Mouse (Mus musculus): Measurements from ENCODE around the gene AK157302.
A peak's percentile ranks its signal among the peaks of the same experiment; 100 is the strongest.
"Not testable (repeated sequence)": the region's sequence is repeated elsewhere in the genome, so short reads cannot be mapped to it uniquely, and the experiment has no call there.

The AK157302 gene

DNA sequence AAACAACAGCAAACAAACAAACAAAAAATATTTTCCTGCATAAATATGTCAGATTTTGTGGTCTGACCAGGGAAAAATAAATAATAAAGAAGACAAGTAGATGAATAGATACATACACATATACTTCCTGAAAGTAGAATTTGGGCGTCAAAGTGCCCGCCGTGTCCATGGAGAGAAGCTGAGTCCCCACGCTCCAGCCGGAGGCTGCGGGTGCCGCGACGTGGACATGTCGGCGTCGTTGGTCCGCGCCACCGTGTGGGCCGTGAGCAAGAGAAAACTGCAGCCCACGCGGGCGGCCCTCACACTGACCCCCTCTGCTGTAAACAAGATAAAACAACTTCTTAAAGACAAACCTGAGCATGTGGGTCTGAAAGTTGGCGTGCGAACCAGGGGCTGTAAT, at the start of gene AK157302:
Gene AK157302 (plus strand): TSS at position 144 of the 400 bp plus-strand sequence.
- no peak for DNase-seq (ENCODE audit: extremely low read depth, low read depth)

DNA sequence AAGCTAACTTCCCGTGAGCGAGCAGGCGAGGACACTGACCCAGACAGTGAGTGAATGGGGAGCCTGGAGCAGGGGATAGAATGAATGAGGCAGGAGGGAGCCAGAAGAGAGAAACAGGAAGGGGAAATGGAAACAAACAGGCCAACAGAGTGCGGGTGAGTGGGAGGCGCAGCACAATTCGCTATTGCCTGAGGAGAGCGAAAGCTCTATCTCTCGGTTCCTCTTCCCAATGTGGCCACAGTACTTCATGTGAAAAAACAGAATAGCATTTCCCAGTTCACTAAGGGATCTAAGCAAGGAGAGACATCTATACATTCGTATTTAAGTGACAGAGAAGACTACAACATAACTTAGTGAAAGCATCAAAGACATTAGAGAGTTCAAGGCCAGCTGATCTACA, 48.2 kb upstream of the AK157302 start:
- no peak for DNase-seq (ENCODE audit: extremely low read depth, low read depth)

DNA sequence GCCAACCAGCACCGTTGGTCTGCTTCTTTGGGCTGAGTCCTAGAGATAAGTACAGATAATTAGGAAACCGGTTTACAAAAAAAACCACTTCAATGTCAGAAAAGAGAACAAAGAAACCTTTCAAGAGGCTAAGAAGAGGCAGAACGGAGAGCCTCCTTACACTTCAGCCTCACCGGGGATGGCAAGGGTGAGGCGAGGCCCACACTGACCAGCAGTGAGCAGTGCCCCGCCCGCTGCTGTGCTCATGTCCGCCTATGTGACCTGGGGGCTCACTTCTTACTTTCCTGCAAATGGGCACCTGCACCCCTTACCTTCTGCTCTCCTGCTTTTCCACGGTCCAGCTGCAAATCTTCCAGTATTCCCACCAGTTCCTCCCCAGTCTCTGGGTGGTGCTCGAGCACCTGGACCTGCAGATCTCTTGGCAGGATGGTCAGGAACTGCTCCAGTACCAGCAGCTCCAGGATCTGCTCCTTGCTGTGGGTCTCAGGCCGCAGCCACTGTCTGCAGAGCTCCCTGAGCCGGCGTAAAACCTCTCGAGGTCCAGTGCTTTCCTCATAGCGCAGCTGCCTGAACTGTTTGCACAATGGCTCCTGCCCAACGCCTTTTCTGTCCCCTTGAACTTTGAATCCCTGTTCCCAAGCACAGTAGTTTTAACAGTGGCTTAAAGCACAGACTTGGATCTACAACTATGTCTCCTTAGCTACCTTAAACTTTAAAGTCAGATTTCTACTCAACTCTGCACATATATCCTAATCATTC, 47.0 kb upstream of the AK157302 start:
- no peak for DNase-seq (ENCODE audit: extremely low read depth, low read depth)

DNA sequence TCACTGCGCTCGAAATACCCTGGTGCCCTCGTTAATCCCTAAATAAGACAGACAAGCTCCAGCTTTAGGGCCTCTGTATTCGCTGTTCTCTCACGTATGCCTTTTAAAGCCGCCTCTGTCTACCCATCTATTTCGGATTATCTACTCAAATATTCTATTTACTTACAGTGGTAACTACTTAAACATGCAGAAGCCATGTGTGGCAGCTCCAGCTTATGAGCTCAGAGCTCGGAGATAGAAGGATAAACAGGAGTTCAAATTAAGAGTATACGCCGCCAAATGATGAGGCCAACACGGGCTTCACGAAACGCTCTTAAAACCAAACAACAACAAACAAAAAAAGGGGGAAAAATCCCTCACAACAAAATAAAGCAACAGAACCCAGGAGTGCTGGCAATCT, 42.0 kb upstream of the AK157302 start:
- DNase-seq (ENCODE audit: extremely low read depth, low read depth) = no peak

DNA sequence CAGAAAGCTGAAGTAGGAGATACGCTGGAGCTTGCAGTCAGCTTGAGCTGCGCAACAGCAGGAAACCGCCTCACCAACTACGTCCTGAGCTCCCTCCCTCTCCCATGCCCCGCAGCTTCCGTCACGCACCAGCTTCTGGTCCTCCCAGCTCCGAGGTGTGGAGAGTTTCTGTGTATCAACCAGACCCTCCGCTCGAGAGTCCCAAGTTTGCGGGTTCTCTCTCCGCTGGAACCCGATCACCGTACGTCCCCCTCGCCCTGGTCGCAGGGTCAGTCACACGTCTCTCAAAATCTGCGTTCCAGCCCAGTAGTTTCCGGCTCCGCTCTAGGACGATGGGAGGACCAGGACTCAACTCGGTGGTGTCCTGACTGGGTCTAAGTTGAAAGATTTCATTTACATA, 41.6 kb upstream of the AK157302 start, which contains the start of gene Zscan26:
Gene Zscan26 (minus strand): TSS at position 282 of the 400 bp plus-strand sequence.
- peak; percentile 66 for DNase-seq (ENCODE audit: extremely low read depth, low read depth)

DNA sequence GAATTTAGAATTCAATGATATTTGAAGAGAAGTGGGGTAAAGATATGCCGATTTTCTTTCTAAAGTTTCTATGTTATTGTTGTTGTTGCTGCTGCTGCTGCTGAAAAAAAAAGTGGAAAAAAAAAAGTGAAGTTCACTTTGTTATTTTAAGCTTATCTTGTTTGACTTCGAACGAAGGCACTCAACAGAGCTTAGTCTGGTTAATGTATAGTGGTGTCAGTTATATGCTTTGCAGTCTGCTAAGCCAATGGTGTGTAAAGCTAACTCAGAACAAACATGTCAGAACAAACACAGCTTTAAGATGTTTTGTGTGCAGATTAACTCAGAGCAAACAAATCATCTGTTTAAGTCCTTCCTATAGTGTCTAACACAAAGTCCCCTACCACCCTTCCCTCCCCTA, 40.9 kb upstream of the AK157302 start:
- DNase-seq (ENCODE audit: extremely low read depth, low read depth) = no peak

DNA sequence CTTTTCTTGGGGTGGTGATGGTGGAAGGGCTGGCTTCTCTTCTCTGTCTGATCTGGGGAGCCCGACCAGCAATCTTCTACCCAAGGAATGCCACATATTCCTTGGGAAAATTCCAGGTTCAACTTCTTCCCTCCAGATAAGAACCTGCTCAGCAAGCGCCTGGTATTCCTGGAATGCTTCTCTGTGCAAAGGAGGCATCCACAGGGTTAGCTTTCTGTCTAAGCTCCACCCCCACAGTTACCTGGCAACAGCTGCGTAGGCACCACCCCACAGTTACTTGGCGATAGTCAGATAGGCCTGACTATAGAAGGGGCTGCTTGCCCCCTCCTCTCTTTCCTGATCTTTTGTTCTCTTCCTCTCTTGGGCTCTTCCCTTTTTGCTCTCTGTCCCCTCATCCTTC, 38.7 kb upstream of the AK157302 start:
- no peak for DNase-seq (ENCODE audit: extremely low read depth, low read depth)

DNA sequence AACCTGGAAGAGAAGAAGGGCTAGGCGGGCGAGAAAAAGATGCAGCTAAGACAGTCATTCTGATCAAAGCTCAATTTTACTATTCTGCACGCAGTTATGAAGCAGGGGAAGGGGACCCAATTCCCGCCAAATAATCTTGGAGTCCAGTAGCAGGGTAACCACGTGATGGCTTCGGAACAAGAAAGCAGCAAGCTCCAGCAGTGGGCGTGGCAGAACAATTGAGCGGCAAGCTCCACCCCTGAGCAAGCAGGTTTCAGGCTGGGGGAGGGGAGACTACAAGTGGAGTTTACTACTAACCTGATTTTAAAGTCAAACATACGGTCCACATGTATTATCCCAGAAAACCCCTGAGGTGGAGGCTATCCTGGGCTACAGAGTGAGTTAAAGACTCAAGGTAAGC, 32.5 kb upstream of the AK157302 start:
- not testable (repeated sequence) for DNase-seq (ENCODE audit: extremely low read depth, low read depth)

DNA sequence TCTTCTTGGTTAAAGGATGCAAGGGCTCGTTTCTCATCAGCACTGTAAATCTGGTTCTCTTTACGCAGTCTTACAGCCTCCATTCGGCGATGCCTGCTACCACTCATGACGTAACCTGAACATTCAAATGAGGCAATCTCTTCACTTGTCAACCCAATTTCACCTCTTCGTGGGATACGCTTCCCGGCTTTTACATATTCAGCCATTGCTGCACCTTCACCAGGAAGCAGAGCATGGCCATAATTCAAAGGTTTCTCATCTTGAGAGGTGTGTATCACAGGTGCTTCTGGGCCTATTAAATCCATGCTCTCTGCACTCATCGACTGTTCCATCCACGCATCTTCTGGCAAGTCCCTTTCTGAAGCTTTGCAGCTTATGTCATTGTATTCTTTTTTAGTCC, 27.7 kb upstream of the AK157302 start:
- DNase-seq (ENCODE audit: extremely low read depth, low read depth) = no peak

DNA sequence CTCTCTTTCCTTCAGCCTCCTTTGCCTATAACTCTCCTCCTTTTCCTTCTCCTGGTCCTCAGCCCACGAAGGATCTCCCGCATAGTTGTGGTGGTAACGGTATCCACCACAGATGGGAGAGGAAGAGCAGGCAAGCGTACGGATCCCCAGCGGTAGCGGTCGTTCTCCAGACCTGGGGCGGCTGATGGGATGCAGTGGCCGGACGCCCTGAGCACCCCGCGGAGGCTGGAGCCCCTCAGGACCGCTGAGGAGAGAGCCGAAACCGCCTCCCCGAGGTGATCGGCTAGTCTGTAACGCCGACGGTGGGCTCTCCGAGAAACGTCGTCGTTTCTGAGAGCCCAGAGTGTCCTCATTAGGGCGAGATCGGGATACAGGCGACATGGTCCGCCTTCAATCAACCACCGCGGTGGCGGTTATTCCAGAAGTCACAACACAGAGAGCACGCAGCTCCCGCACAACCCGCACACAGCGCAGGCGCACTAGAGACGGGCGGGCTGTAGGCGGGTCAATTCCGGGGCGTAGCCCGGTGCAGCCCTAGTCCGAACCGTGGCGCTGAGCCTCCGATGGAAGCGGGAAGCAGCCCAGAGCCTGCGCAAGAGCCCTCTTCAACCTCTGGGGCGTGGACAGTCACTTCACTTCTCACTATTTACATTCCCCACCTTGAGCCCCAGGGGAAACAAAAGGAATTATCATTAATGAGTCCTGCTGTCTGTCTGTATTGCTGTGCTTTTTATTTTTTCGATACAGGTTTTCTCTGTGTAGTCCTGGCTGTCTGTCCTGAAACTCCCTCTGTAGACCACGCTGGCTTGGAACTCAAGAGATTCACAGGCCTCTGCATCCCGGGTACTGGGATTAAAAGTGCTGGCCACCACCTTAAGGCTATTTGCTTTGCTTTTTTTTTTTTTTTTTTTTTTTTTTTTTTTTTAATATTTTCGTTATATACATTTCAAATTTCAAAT, 26.7 kb upstream of the AK157302 start, which contains the start of gene Nkapl:
Gene Nkapl (minus strand): TSS at position 449 of the 959 bp plus-strand sequence.
- peak; percentile 66 for DNase-seq (ENCODE audit: extremely low read depth, low read depth)

DNA sequence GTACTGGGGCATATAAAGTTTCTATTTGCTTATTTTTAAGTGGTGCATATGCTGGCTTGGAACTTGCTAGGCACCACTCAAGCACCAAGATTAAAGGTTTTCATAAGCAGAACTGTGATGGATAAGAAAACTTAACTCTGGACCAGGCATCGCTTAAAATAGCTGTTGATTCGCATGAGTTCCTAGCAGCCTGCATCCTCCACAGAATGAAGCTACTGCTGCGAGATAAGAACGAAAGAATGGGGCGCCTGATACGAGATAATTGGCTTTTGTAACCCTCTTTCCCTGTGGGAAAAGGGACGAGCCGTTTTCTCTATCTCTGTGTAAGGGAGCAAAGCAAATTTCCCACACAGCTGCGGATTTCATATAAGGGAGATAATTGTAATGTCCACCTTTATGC, 25.9 kb upstream of the AK157302 start:
- DNase-seq (ENCODE audit: extremely low read depth, low read depth) = peak; percentile 49

DNA sequence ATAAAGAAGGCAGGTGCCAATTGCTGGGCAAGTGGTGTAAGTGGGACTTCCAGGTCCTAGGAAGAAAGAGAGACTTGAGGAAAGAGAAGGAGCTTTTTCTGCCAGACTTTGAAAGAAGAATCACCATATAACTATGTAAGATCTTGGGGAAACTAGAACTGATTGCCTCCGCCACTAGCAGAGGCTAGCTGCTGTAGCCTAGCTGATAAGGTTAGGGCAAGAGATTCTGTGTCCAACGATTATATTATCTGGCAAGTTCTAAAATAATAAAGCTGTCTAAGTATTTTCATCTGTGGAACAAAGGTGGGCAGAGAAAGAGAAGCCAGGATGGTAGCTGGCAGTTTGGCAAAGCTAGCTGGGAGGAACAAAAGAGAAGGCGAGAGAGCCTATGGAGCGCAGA, 22.6 kb upstream of the AK157302 start:
- peak; percentile 30 for DNase-seq (ENCODE audit: extremely low read depth, low read depth)

DNA sequence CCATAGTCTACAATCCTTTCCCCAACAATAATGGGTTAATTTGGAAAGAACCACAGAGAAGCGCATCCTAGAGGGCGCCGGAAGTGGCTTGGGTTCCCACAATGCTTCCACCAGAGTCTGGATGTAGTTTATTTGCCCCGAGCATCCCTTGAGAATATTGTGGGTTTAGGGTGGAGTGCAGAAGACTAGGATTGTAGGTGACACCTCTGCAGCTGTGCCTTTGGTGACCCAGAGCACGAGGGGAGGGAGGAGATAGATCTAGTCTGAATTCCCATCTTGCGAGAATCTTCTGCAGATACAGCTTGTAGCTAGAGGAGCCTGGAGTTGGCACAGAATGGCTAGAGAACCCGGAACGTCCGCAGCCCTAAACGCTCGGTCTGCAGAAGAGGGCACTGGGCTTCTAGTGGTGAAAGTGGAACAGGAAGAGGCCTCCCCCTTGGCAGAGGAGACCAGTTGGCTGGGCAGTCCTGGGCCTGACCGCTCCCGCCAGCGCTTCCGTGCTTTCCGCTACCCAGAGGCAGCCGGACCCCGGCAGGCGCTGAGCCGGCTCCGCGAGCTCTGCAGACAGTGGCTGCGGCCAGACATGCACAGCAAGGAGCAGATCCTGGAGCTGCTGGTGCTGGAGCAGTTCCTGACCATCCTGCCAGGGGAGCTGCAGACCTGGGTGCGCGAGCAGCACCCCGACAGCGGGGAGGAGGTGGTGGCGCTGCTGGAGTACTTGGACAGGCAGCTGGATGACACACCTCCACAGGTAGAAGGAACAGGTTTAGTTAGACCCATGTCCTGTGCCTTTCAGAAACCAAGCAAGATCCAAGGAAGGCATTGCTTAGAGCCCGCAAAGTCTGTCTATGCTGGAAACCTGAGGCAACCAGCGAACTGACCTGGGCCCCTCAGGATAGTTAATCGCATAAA, 16.0 kb upstream of the AK157302 start, which contains the start of the genes Zkscan4 and Gm10065:
Gene Zkscan4 (plus strand): TSS at position 149 of the 912 bp plus-strand sequence.
Gene Gm10065 (minus strand): TSS at position 683 of the 912 bp plus-strand sequence.
- DNase-seq (ENCODE audit: extremely low read depth, low read depth) = not testable (repeated sequence)

DNA sequence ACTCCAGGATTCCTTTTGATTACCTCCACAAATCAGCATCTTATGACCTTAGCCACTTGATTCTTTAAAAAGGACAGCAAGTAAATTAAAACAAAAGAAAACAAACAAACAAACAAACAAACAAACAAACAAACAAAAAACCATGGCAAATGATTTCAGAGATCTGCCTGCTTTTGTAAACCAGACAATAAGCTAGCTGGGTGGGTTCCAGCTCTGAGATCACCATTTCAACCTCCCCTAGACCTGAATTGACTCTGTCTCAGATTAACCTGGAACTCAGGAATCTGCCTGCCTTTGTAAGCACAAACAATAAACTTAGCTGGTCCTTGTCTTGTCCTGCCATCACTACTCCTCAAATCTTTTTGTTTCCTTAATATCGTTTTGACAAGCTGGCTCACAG, 8.1 kb upstream of the AK157302 start:
- DNase-seq (ENCODE audit: extremely low read depth, low read depth) = no peak

DNA sequence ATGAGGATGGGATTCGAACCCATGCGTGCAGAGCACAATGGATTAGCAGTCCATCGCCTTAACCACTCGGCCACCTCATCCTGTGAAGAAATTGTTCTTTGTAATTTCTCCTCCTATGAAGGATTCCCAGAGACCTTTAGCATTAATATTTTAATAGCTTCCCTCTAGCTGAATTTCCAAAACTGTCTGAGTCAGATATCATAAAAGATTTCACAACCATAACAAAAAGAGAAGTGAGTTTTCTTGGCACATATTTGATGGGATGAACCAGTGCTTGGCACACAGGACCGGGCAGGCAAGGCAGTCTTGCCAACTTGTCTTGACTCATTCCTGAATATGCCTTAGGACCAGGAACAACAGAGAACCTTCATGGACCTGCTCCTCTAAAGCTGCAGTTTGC, 2.2 kb upstream of the AK157302 start:
- no peak for DNase-seq (ENCODE audit: extremely low read depth, low read depth)

DNA sequence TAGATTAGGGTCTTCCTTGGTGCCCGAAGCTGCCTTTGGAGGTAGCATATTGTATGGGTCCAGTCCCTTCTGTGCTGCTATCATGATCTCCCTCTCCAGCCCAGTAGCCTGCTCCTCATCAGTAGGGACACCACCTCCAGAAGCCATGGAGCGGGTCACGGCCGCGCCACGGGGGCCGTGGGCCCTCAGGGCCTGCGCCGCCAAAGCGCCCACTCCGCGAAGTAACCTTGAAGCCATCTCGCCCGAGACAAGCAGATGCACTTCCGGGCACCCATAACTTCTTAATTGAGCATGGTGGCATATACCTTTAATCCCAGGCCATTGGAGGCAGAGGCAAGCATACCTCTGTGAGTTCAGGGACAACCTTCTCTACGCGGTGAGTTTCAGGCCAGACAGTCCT, 6.2 kb downstream of the AK157302 start, which contains the start of gene Gm11273:
Gene Gm11273 (minus strand): TSS at position 237 of the 400 bp plus-strand sequence.
- DNase-seq (ENCODE audit: extremely low read depth, low read depth) = not testable (repeated sequence)

DNA sequence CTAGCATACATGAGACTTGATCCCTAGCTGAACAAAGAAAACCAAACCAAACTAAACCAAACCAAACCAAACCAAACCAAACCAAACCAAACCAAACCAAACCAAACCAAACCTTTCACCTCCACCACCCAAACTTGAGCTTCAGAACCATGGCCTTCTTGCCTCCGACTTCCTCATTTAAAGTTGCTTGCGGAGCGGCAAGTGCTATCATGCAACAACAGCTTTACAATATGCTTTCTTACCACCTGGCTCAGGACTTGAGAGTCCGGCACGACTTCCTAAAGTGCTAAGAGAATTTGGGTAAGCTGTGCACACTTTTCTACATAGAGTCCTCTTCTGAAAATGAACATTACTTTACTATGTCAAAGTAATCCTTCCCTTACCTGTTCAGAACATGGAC, 7.3 kb downstream of the AK157302 start:
- peak; percentile 52 for DNase-seq (ENCODE audit: extremely low read depth, low read depth)

DNA sequence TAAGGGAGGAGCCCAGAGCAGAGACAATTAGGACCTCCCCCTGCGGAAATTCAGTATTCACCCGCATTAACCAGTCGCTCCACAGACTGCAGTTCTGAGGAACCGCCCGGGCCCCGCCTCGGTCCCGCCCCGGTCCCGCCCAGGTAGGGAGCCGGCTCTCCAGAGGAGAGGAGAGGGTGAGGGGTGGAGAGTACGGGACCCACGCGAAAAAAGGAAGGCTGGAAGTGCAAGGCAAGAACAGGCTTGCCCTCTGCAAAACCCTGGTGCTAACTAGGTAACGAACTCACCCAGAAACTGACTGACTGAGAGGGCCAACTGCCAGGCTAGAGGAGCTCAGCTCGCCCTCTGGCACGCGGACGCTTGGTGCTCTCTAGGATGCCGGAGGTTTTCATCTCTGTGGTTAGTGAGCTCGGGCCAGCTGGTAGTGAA, 11.2 kb downstream of the AK157302 start:
- peak; percentile 81 for DNase-seq (ENCODE audit: extremely low read depth, low read depth)

DNA sequence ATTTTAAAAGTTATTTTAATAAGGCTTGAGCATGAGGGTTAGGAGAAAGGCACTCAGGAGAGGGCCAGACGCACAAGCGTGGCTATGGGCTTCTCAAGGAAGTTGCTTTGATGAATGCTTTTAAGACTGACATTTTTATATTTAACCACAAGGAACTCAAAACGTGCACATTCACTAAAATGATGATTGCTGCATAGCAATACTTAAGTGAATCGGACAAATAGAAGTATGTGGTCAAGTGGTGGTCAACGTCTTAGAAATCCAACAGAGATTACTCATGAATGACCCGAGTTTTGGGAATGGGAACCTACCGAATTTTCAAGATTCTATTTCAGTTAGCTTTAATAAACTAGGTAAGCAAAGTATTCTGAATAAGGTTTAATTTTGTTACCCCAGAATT, 35.1 kb downstream of the AK157302 start:
- DNase-seq (ENCODE audit: extremely low read depth, low read depth) = peak; percentile 11

DNA sequence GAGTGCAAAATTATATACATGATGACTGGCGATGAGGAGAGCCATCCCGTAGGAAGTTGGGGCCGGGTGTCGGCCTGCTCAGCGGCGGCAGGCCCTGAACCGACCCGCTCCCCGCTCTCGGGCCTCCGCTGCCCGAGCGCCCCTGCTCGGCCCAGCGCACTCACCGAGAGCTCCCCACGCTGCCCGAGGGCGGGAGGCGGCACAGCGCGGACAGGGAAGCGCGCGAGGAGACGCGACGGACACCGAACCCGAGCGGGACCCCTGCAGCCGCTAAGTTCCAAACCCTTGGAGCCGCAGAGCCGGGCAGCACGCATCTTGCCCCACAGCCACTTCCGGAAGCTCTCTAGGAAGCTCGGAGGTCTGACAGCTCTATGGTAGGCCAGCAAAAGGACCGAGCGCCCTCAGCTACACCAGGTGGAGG, 35.8 kb downstream of the AK157302 start, which contains the start of gene Zkscan8:
Gene Zkscan8 (minus strand): TSS at position 340 of the 421 bp plus-strand sequence.
- peak; percentile 72 for DNase-seq (ENCODE audit: extremely low read depth, low read depth)

DNA sequence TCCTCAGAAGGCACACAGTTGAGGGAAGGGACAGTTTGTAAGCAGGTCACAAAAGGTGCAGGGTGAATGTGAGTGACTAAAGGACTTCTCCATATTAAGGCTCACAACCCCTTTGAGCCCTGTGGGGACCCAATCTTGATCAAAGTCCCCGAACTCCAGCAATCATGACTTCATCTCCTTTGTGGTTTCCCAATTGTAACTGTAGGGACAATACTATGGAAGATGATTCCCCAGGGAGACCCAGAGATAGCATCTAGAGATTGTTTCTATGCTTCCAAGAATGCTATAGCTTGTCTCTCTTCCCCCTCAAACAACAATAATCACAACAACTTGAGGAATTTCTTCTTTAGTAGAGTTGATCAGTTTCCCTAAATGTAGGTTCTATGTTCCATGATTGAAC, 47.7 kb downstream of the AK157302 start, which contains the start of gene Olfr1366:
Gene Olfr1366 (minus strand): TSS at position 101 of the 400 bp plus-strand sequence.
- no peak for DNase-seq (ENCODE audit: extremely low read depth, low read depth)

Data from MEL-GATA-1-ER (cell line).